Mouse (Mus musculus) lung, postnatal 36 days (tissue): ENCODE data around the gene Catsperg1.
A peak's percentile ranks its signal among the peaks of the same experiment; 100 is the strongest.
"Not testable (repeated sequence)": the region's sequence is repeated elsewhere in the genome, so short reads cannot be mapped to it uniquely, and the experiment has no call there.

Experiments used
- DNase-seq: peaks from one replicate; pipeline ENCODE4 v3.0.0; 2022; ENCODE audit warnings: mixed read lengths

The Catsperg1 gene

GRCm38 (mm10) chr7:29228202-29228601 is 14.4 kb upstream of the Catsperg1 start:
- no peak for DNase-seq

- no peak for DNase-seq
These were observed 11.7 kb upstream of the Catsperg1 start for GRCm38 (mm10) chr7:29225520-29225919.

GRCm38 (mm10) chr7:29224756-29225394 is 11.0 kb upstream of the Catsperg1 start:
- DNase-seq, result no peak

- DNase-seq, result no peak
These were observed 1.0 kb upstream of the Catsperg1 start for GRCm38 (mm10) chr7:29214846-29215245.

DNA sequence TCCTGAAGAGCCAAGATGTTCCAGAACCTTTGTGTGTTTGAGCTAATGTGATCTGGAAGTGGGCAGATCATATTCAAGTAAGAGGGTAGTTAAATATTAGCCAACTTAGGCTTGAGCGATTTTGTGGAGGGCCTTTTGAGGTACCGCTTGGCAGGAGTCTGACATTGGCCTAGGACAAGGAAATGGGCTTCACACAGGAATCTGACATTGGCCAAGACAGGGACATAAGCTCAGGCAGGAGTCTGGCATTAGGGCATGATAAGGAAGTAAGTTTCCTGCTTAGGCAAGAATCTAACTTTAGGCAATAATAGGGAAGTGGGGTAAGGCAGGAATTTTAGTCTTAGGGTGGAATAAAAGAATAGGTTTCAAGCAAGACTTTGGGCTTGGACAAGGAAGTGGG is 401 bp upstream of the Catsperg1 start:
- DNase-seq, result no peak

DNA sequence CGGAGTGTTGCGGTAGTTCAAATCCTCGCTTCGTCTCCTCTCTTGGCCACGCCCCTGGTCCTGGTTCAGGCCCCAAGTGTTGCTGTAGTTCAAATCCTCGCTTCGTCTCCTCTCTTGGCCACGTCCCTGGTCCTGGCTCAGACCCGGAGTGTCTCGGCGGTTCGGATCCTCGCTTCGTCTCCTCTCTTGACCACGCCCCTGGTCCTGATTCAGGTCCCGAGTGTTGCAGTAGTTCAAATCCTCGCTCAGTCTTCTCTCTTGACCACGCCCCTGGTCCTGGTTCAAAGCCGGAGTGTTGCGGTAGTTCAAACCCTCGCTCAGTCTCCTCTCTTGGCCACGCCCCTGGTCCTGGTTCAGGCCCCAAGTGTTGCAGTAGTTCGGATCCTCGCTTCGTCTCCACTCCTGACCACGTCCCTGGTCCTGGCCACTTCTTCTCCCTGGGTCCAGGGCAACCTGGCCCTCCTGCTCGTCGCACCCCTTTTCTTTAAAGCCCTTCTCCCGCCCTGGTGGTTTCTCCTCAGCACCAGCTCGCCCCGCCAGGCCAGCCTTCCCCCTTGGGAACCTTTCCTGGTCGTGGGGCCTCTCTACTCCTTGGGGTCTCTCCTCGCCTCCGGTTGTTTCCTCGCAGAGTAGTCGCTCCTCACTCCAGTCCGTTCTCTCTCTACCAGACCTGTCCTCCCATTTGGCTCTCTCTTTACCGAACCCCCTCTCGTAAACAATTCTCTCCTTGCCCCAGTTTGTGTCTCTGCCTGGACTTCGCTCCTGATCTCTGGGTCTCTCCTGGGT is 867 bp downstream of the Catsperg1 start:
- DNase-seq, result not testable (repeated sequence)

GRCm38 (mm10) chr7:29212199-29212765 is 1.6 kb downstream of the Catsperg1 start:
- no peak for DNase-seq

- peak; percentile 95 for DNase-seq
These were observed 2.2 kb downstream of the Catsperg1 start for GRCm38 (mm10) chr7:29211415-29212198.

- DNase-seq, result peak; percentile 76
These were observed 2.8 kb downstream of the Catsperg1 start for GRCm38 (mm10) chr7:29211013-29211412.

DNA sequence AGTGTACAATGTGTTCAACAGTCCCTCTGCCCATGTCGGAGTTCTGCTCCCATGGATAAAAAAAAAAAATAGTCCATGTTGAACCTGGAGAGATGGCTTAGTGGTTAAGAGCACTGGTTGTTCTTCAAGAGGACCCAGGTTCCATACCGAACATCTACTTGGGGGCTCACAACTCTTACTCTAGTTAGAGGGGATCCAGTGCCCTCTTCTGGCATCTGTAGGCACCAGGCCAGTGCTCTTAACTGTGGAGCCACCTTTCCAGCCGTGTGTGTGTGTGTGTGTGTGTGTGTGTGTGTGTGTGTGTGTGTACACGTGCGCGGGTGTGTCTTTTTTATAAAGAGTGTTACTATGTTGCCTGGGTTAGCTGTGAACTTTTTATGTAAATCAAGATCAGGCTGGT is 11.3 kb downstream of the Catsperg1 start:
- DNase-seq, result no peak

DNA sequence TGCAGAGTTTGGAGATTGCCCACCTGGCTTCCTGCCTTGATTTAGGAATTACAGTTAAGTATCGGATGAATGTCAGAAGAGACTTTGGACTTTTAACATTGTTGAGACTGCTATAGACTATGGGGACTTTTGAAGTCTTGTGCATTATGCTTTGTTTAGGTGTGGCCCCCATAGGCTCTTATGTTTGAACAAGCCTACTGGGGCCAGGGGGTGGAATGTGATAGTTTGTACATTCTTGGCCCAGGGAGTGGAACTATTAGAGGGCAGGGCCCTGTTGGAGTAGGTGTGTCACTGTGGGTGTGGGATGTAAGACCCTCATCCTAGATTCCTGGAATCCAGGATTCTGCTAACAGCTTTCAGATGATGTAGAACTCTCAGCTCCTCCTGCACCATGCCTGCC is 19.6 kb downstream of the Catsperg1 start:
- not testable (repeated sequence) for DNase-seq

DNA sequence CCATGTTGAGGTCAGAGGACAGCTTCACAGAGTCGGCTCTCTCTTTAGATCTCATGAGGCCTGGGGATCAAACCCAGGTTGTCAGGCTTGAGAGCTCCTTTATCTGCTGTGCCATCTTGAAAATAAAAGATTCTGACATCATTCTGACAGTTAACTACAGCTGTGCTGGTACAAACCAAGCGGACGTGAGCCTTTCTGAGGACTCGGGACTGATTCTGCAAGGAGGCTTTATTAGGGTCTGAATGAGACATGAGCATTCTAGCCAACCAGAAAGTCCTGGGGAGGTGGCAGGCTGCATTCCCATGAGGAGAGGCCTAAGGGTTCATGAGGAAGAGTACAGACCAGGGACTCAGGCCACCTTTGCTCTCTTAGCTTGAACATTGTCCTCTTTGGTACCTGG is 32.5 kb downstream of the Catsperg1 start:
- not testable (repeated sequence) for DNase-seq

GRCm38 (mm10) chr7:29180854-29181236 is 33.0 kb downstream of the Catsperg1 start:
- no peak for DNase-seq

DNA sequence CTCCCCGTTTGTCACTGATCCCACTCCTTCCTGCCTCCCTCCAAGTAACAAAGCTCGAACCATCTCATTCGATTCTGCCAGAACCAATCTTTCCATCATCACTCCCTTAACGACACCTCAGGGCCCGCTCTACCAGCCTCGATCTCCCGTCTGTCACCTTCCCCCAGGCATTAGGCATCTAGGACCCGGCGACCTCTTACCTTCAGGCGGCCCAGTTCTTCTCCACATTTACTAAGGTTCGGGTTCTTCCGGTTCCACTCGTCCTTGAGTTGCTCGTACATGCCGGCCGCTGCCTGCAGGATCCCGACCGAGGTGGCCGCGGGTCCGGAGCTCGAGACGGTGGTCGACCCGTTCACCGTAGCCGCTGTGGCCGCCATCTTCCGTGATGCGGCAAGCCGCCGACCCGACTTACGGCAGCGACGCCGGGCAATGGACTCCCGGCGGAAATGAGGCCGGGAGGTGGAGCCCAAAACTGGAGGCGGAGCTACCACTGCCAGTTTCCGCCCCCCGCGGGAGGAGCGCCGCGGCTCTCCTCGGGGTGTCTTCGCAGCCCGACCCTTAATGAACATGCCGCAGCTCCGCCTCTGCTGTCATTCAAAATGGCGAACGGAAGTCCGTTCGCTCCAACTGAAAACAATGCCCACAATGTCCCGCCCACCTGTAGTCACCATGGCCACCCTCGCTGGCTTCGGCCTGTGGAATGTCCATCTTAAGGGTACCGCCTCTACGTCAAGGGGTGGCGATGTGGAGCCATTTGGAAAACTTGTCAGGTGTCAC is 33.6 kb downstream of the Catsperg1 start, which contains the start of gene Psmd8:
Gene Psmd8, minus strand, starts transcription at position 625 of the 777 bp plus-strand sequence.
- DNase-seq, result peak; percentile 99

- peak; percentile 41 for DNase-seq
These were observed 34.5 kb downstream of the Catsperg1 start for GRCm38 (mm10) chr7:29179323-29179722.

DNA sequence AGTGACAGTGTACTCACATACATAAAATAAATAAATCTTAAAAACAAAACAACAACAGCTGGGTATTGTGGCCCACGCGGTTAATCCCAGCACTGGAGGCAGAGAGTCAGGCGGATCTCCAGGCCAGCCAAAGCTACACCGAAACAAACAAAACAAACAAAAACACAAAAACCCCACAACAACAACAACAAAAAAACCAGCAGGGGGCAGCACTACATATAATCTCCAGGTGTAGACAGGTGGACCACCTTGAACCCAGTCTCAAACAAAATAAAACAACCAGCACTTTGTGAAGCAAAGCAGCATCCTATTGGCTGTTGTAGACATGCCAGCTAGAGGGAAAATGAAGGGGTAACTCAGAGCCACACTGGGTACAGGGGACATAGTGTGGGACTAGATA is 35.7 kb downstream of the Catsperg1 start:
- peak; percentile 21 for DNase-seq

- no peak for DNase-seq
These were observed 41.3 kb downstream of the Catsperg1 start for GRCm38 (mm10) chr7:29172390-29173016.

- no peak for DNase-seq
These were observed 42.2 kb downstream of the Catsperg1 start for GRCm38 (mm10) chr7:29171562-29172097.

GRCm38 (mm10) chr7:29170755-29171561 is 42.9 kb downstream of the Catsperg1 start:
- DNase-seq, result peak; percentile 28

- DNase-seq, result peak; percentile 92
These were observed 43.6 kb downstream of the Catsperg1 start, which contains the start of the genes Ggn and Spred3 for GRCm38 (mm10) chr7:29170066-29170754. Ggn (plus strand) TSS chr7:29170210. Spred3 (minus strand) TSS chr7:29170411.
